Mouse (Mus musculus) liver, embryonic 16.5 days (tissue): ENCODE data around the gene B3gnt2. TPM values are rescaled to one million over a fixed set of nuclear protein-coding genes. Genes with fewer than 3 reads are reported as not detected.

Source experiments
- ATAC-seq: fragments of 200-750 bp; cut with Nextera tagmentation; 2 replicates; pipeline ENCODE4 v1.8.0; 2017; ENCODE audit warnings: low read depth, mild to moderate bottlenecking, moderate number of reproducible peaks, moderate library complexity
- H3K27ac ChIP-seq: fragments of 300-500 bp; sonication (generic); 2 replicates; pipeline ENCODE4 v1.5.1; 2014; ENCODE audit warnings: mild to moderate bottlenecking, low read length
- H3K27me3 ChIP-seq: fragments of 300-500 bp; sonication (generic); 2 replicates; pipeline ENCODE4 v1.6.1; 2014; ENCODE audit warnings: low read depth, low read length, mixed read lengths; ENCODE audit not compliant: control insufficient read depth, insufficient read depth
- H3K36me3 ChIP-seq: fragments of 300-500 bp; sonication (generic); 2 replicates; pipeline ENCODE4 v1.6.1; 2014; ENCODE audit warnings: mild to moderate bottlenecking; ENCODE audit not compliant: control insufficient read depth, insufficient read depth
- H3K4me1 ChIP-seq: fragments of 300-500 bp; sonication (generic); 2 replicates; pipeline ENCODE4 v1.6.1; 2014; ENCODE audit warnings: low read depth, low read length, mixed read lengths; ENCODE audit not compliant: control insufficient read depth
- H3K4me2 ChIP-seq: fragments of 300-500 bp; sonication (generic); 2 replicates; pipeline ENCODE4 v1.6.1; 2014; ENCODE audit warnings: low read depth, low read length, mixed read lengths
- H3K4me3 ChIP-seq: fragments of 300-500 bp; sonication (generic); 2 replicates; pipeline ENCODE4 v1.5.1; 2014; ENCODE audit warnings: low read depth, mild to moderate bottlenecking, low read length
- H3K9ac ChIP-seq: fragments of 300-500 bp; sonication (generic); 2 replicates; pipeline ENCODE4 v1.6.1; 2014; ENCODE audit warnings: low read depth, low read length
- H3K9me3 ChIP-seq: fragments of 300-500 bp; sonication (generic); replicated peaks from 2 replicates; pipeline ENCODE4 v1.6.1; 2016; ENCODE audit warnings: low read length; ENCODE audit not compliant: control insufficient read depth
- WGBS: fragments of 180-500 bp; shearing (Covaris S2); extraction: QIAGEN DNeasy Blood & Tissue Kit; methylation state at CpG from one replicate; pipeline ENCODE4 v1.1.7; 2014; ENCODE audit not compliant: insufficient replicate concordance; 5-methylcytosine and 5-hydroxymethylcytosine counted together
- polyA plus RNA-seq: library from polyadenylated mRNA; unstranded; fragments of >200 nt; fragmentation: Nextera tagmentation; extraction: Ambion mirVana; gene quantifications from 2 replicates; pipeline ENCODE4 v1.2.1, GENCODE M21; 2015

The B3gnt2 gene
- polyA plus RNA-seq, 1 experiment from 2014 or later, result 6.6 TPM

GRCm38 (mm10) chr11:22763055-22763454, 97.7 kb downstream of the B3gnt2 start:
- WGBS, result 46% methylated on average over 1 of the region's 1 CpGs
- Histone ChIP-seq H3K9ac (no peak overlapping the region), H3K27ac (no peak overlapping the region), H3K36me3 (no peaks in the 10 kb centered on the region), H3K27me3 (no peaks in the 10 kb centered on the region), H3K4me3 (no peak overlapping the region), H3K9me3 (no peaks in the 10 kb centered on the region), H3K4me2 (no peak overlapping the region), H3K4me1 (no peaks in the 10 kb centered on the region)
- ATAC-seq, result no peak

- 23% methylated on average over 18 of the region's 18 CpGs for WGBS
- H3K36me3 ChIP-seq, result no peaks in the 10 kb centered on the region
- no peaks in the 10 kb centered on the region for H3K9me3 ChIP-seq
- H3K4me3 ChIP-seq, result no peak overlapping the region
- no peaks in the 10 kb centered on the region for H3K27me3 ChIP-seq
- H3K27ac ChIP-seq, result no peak overlapping the region
- no peak overlapping the region for H3K4me2 ChIP-seq
- no peak overlapping the region for H3K9ac ChIP-seq
- H3K4me1 ChIP-seq, result no peaks in the 10 kb centered on the region
- ATAC-seq, result no peak
Measured at GRCm38 (mm10) chr11:22762236-22762927, 98.4 kb downstream of the B3gnt2 start.

GRCm38 (mm10) chr11:22759783-22760182, 101.0 kb downstream of the B3gnt2 start:
- Histone ChIP-seq H3K27ac (no peak overlapping the region), H3K4me3 (no peak overlapping the region), H3K36me3 (no peaks in the 10 kb centered on the region), H3K9ac (no peak overlapping the region), H3K4me1 (no peaks in the 10 kb centered on the region), H3K27me3 (no peaks in the 10 kb centered on the region), H3K9me3 (no peaks in the 10 kb centered on the region), H3K4me2 (no peak overlapping the region)
- 50% methylated on average over 4 of the region's 4 CpGs for WGBS
- ATAC-seq, result no peak

GRCm38 (mm10) chr11:22756168-22756980, 104.4 kb downstream of the B3gnt2 start:
- no peak overlapping the region for H3K4me2 ChIP-seq
- H3K27ac ChIP-seq, result no peak overlapping the region; the same call in 1 of the 2 replicates
- H3K36me3 ChIP-seq, result no peaks in the 10 kb centered on the region
- 61% methylated on average over 3 of the region's 3 CpGs for WGBS
- H3K4me1 ChIP-seq, result no peaks in the 10 kb centered on the region
- no peak overlapping the region for H3K4me3 ChIP-seq
- no peaks in the 10 kb centered on the region for H3K9me3 ChIP-seq
- H3K9ac ChIP-seq, result no peak overlapping the region
- ATAC-seq, result no peak
- no peaks in the 10 kb centered on the region for H3K27me3 ChIP-seq

GRCm38 (mm10) chr11:22755180-22755579, 105.6 kb downstream of the B3gnt2 start:
- no peaks in the 10 kb centered on the region for H3K4me1 ChIP-seq
- no peak overlapping the region for H3K4me2 ChIP-seq
- 65% methylated on average over 1 of the region's 1 CpGs for WGBS
- no peak overlapping the region for H3K4me3 ChIP-seq
- no peaks in the 10 kb centered on the region for H3K27me3 ChIP-seq
- no peak overlapping the region for H3K27ac ChIP-seq
- H3K36me3 ChIP-seq, result no peaks in the 10 kb centered on the region
- H3K9ac ChIP-seq, result no peak overlapping the region
- no peaks in the 10 kb centered on the region for H3K9me3 ChIP-seq
- ATAC-seq, result no peak

- no peak for ATAC-seq
- Histone ChIP-seq H3K27me3 (no peaks in the 10 kb centered on the region), H3K4me2 (no peak overlapping the region), H3K4me1 (no peaks in the 10 kb centered on the region), H3K4me3 (no peak overlapping the region), H3K36me3 (no peaks in the 10 kb centered on the region), H3K27ac (no peak overlapping the region), H3K9ac (no peak overlapping the region), H3K9me3 (no peaks in the 10 kb centered on the region)
- WGBS, result 31% methylated on average over 5 of the region's 5 CpGs
Measured at GRCm38 (mm10) chr11:22752596-22752995, 108.2 kb downstream of the B3gnt2 start.

- H3K36me3 ChIP-seq, result no peaks in the 10 kb centered on the region
- no peak overlapping the region for H3K4me3 ChIP-seq
- H3K9ac ChIP-seq, result no peak overlapping the region
- no peak for ATAC-seq
- no peaks in the 10 kb centered on the region for H3K27me3 ChIP-seq
- no peak overlapping the region for H3K27ac ChIP-seq
- 66% methylated on average over 3 of the region's 3 CpGs for WGBS
- no peaks in the 10 kb centered on the region for H3K9me3 ChIP-seq
- no peaks in the 10 kb centered on the region for H3K4me1 ChIP-seq
- H3K4me2 ChIP-seq, result no peak overlapping the region
Measured at GRCm38 (mm10) chr11:22751592-22751991, 109.2 kb downstream of the B3gnt2 start.

- 66% methylated on average over 7 of the region's 7 CpGs for WGBS
- Histone ChIP-seq H3K4me1 (no peaks in the 10 kb centered on the region), H3K4me3 (no peak overlapping the region), H3K27me3 (no peaks in the 10 kb centered on the region), H3K9ac (no peak overlapping the region), H3K36me3 (no peaks in the 10 kb centered on the region), H3K27ac (no peak overlapping the region), H3K9me3 (no peaks in the 10 kb centered on the region), H3K4me2 (no peak overlapping the region)
- ATAC-seq, result no peak
Measured at GRCm38 (mm10) chr11:22747406-22747805, 113.4 kb downstream of the B3gnt2 start.

GRCm38 (mm10) chr11:22745356-22745755, 115.4 kb downstream of the B3gnt2 start:
- H3K4me3 ChIP-seq, result no peak overlapping the region
- H3K9ac ChIP-seq, result no peak overlapping the region
- no peaks in the 10 kb centered on the region for H3K27me3 ChIP-seq
- H3K4me2 ChIP-seq, result no peak overlapping the region
- ATAC-seq, result no peak
- H3K27ac ChIP-seq, result no peak overlapping the region
- no peaks in the 10 kb centered on the region for H3K4me1 ChIP-seq
- no peaks in the 10 kb centered on the region for H3K36me3 ChIP-seq
- H3K9me3 ChIP-seq, result no peaks in the 10 kb centered on the region
